Comparison of ENCODE assay signal across 11 mouse cellular contexts in genomic region chr3:111166698-111167097, GRCm38 (mm10).
"Had no signal": no experiment of that assay in that cellular context is flagged by ENCODE, and none has a peak within 500 bp of the region (broad histone marks: within the 10 kb centered on the region; RNA-seq: fewer than 3 reads in every experiment).

No protein-coding gene starts in this region.

- DNase-seq: kidney, adult 11 months; kidney, adult 8-10 months; kidney, postnatal 10 days; kidney, postnatal 36 days; layer of hippocampus, postnatal 36 days; liver, postnatal 0 days; lung, embryonic 14.5 days; lung, postnatal 36 days; right cerebral cortex, postnatal 4 days; thymus, adult 18-20 months; thymus, postnatal 36 days had no signal
